ENCODE assay signal across 8 mouse cellular contexts in genomic region chr10:42962655-42963054, GRCm38 (mm10).
DNase-seq lines count a peak whose midpoint lies in the region; ATAC-seq and TF ChIP-seq lines count a peak whose summit lies in the region.

No protein-coding gene starts in this region.

- peak; percentile 25 for DNase-seq in ovary, adult 18-20 months (ENCODE audit: low spot score)
- no peak for DNase-seq in ovary, postnatal 10 days (ENCODE audit: low spot score)
- DNase-seq in heart, adult 8-10 months (ENCODE audit: low spot score), result peak; percentile 72
- DNase-seq in stomach, postnatal 0 days (ENCODE audit: low spot score), result no peak
- DNase-seq in layer of hippocampus, adult 18-20 months (ENCODE audit: low spot score in 2 of 2), result no peak
- no peak for DNase-seq in retina, embryonic 14.5 days (ENCODE audit: low spot score)

- H3K4me1 ChIP-seq in liver, embryonic 16.5 days (ENCODE audit: control insufficient read depth, low read depth, low read length), result peaks cover 2% of the 10 kb centered on the region; the same call in 1 of the 2 replicates
- 0 out of 2 replicates have a peak, but pooled peaks cover 2% of the 10 kb centered on the region for H3K4me1 ChIP-seq in stomach, postnatal 0 days (replicated peaks; ENCODE audit: control insufficient read depth, insufficient read depth)
- 0 out of 2 replicates have a peak, but pooled peaks cover 7% of the 10 kb centered on the region for H3K4me1 ChIP-seq in intestine, embryonic 15.5 days (replicated peaks)

- ATAC-seq in liver, embryonic 16.5 days (ENCODE audit: low read depth), result no peak
- ATAC-seq in stomach, postnatal 0 days (ENCODE audit: low FRiP score, low TSS enrichment), result peak; percentile 53; the same call in 1 of the 2 replicates
- ATAC-seq in intestine, embryonic 15.5 days, result no peak

- no peak for TF ChIP-seq EP300 in stomach, postnatal 0 days (optimal IDR thresholded peaks at IDR 0.05)

- no peak overlapping the region for H3K27ac ChIP-seq in liver, embryonic 16.5 days (ENCODE audit: low read length)
- H3K27ac ChIP-seq in stomach, postnatal 0 days (replicated peaks), result peak overlapping the region; percentile 70
- no peak overlapping the region for H3K27ac ChIP-seq in intestine, embryonic 15.5 days

- no peak overlapping the region; the same call in 1 of the 2 replicates for H3K4me3 ChIP-seq in liver, embryonic 16.5 days (ENCODE audit: low read depth, low read length)
- no peak overlapping the region for H3K4me3 ChIP-seq in stomach, postnatal 0 days (ENCODE audit: low read depth, low read length)
- no peak overlapping the region for H3K4me3 ChIP-seq in intestine, embryonic 15.5 days (replicated peaks)

- H3K36me3 ChIP-seq in liver, embryonic 16.5 days (ENCODE audit: control insufficient read depth, insufficient read depth), result no peaks in the 10 kb centered on the region
- no peaks in the 10 kb centered on the region for H3K36me3 ChIP-seq in stomach, postnatal 0 days (ENCODE audit: control insufficient read depth, insufficient read depth, low read length)
- no peaks in the 10 kb centered on the region for H3K36me3 ChIP-seq in intestine, embryonic 15.5 days

- no peak for TF ChIP-seq CTCF in stomach, postnatal 0 days (IDR thresholded peaks at IDR 0.05; ENCODE audit: low read depth)

- H3K27me3 ChIP-seq in liver, embryonic 16.5 days (ENCODE audit: control insufficient read depth, insufficient read depth, low read depth, low read length), result no peaks in the 10 kb centered on the region
- H3K27me3 ChIP-seq in stomach, postnatal 0 days (ENCODE audit: control insufficient read depth, insufficient read depth, low read length), result no peaks in the 10 kb centered on the region
- 0 out of 2 replicates have a peak, but pooled peaks cover under 1% of the 10 kb centered on the region for H3K27me3 ChIP-seq in intestine, embryonic 15.5 days (replicated peaks)

- WGBS in liver, embryonic 16.5 days (ENCODE audit: insufficient replicate concordance), result 41% methylated on average over 13 of the region's 13 CpGs
- WGBS in stomach, postnatal 0 days, result 77% methylated on average over 13 of the region's 13 CpGs
- WGBS in intestine, embryonic 15.5 days, result 83% methylated on average over 13 of the region's 13 CpGs

- no peaks in the 10 kb centered on the region for H3K9me3 ChIP-seq in liver, embryonic 16.5 days (replicated peaks; ENCODE audit: control insufficient read depth, low read length)
- no peaks in the 10 kb centered on the region for H3K9me3 ChIP-seq in stomach, postnatal 0 days (ENCODE audit: control insufficient read depth, low read length)
- no peaks in the 10 kb centered on the region for H3K9me3 ChIP-seq in intestine, embryonic 15.5 days

- H3K9ac ChIP-seq in liver, embryonic 16.5 days (ENCODE audit: low read depth, low read length), result no peak overlapping the region
- H3K9ac ChIP-seq in stomach, postnatal 0 days (ENCODE audit: low read length), result no peak overlapping the region
- H3K9ac ChIP-seq in intestine, embryonic 15.5 days, result no peak overlapping the region

- peak overlapping the region; percentile 34; the same call in 1 of the 2 replicates for H3K4me2 ChIP-seq in liver, embryonic 16.5 days (ENCODE audit: low read depth, low read length)
- H3K4me2 ChIP-seq in stomach, postnatal 0 days (replicated peaks; ENCODE audit: low read depth), result no peak overlapping the region
- no peak overlapping the region for H3K4me2 ChIP-seq in intestine, embryonic 15.5 days (replicated peaks)

Comparison
In these comparisons a context has a peak if more than half of its experiments do, and no peak if none do; other contexts are left out.
1. DNase-seq: peak in ovary, adult 18-20 months (single experiment) and heart, adult 8-10 months (single experiment); none in ovary, postnatal 10 days (single experiment), stomach, postnatal 0 days (single experiment), layer of hippocampus, adult 18-20 months (0 of 2) and retina, embryonic 14.5 days (single experiment).